Mouse (Mus musculus) embryonic facial prominence, embryonic 15.5 days (tissue): Measurements from ENCODE around the gene Raver1. TPM values are rescaled to one million over a fixed set of nuclear protein-coding genes. Genes with fewer than 3 reads are reported as not detected.
A peak's percentile ranks its signal among the peaks of the same experiment; 100 is the strongest.
"Not testable (repeated sequence)": the region's sequence is repeated elsewhere in the genome, so short reads cannot be mapped to it uniquely, and the experiment has no call there.

Experiments
- ATAC-seq: fragments of 200-750 bp; cut with Nextera tagmentation; 2 replicates; pipeline ENCODE4 v1.8.0; 2017; ENCODE audit warnings: low read depth, moderate TSS enrichment; ENCODE audit not compliant: insufficient number of reproducible peaks, low FRiP score, low TSS enrichment
- H3K27ac ChIP-seq: fragments of 300-500 bp; sonication (generic); replicated peaks from 2 replicates; pipeline ENCODE4 v1.5.1; 2015; ENCODE audit warnings: mild to moderate bottlenecking, inconsistent platforms
- H3K27me3 ChIP-seq: fragments of 300-500 bp; sonication (generic); 2 replicates; pipeline ENCODE4 v1.6.1; 2015; ENCODE audit warnings: inconsistent platforms
- H3K36me3 ChIP-seq: fragments of 300-500 bp; sonication (generic); 2 replicates; pipeline ENCODE4 v1.6.1; 2015; ENCODE audit warnings: mild to moderate bottlenecking, inconsistent platforms
- H3K4me1 ChIP-seq: fragments of 300-500 bp; sonication (generic); 2 replicates; pipeline ENCODE4 v1.6.1; 2015; ENCODE audit warnings: inconsistent platforms
- H3K4me2 ChIP-seq: fragments of 300-500 bp; sonication (generic); replicated peaks from 2 replicates; pipeline ENCODE4 v1.6.1; 2015; ENCODE audit warnings: mild to moderate bottlenecking, inconsistent platforms
- H3K4me3 ChIP-seq: fragments of 300-500 bp; sonication (generic); replicated peaks from 2 replicates; pipeline ENCODE4 v1.5.1; 2015; ENCODE audit warnings: mild to moderate bottlenecking, inconsistent platforms
- H3K9ac ChIP-seq: fragments of 300-500 bp; sonication (generic); 2 replicates; pipeline ENCODE4 v1.6.1; 2015; ENCODE audit warnings: inconsistent platforms
- H3K9me3 ChIP-seq: fragments of 300-500 bp; sonication (generic); replicated peaks from 2 replicates; pipeline ENCODE4 v1.6.1; 2016; ENCODE audit warnings: inconsistent platforms
- whole genome bisulfite sequencing: fragments of 180-500 bp; shearing (Covaris S2); methylation state at CpG from one replicate; pipeline ENCODE4 v1.1.7; 2015; 5-methylcytosine and 5-hydroxymethylcytosine counted together
- polyA plus RNA-seq: library from polyadenylated mRNA; unstranded; fragments of >200 nt; fragmentation: Nextera tagmentation; extraction: Ambion mirVana; gene quantifications from 2 replicates; pipeline ENCODE4 v1.2.1, GENCODE M21; 2015

Raver1 gene
- polyA plus RNA-seq, 1 experiment from 2014 or later = 65.8 TPM

DNA sequence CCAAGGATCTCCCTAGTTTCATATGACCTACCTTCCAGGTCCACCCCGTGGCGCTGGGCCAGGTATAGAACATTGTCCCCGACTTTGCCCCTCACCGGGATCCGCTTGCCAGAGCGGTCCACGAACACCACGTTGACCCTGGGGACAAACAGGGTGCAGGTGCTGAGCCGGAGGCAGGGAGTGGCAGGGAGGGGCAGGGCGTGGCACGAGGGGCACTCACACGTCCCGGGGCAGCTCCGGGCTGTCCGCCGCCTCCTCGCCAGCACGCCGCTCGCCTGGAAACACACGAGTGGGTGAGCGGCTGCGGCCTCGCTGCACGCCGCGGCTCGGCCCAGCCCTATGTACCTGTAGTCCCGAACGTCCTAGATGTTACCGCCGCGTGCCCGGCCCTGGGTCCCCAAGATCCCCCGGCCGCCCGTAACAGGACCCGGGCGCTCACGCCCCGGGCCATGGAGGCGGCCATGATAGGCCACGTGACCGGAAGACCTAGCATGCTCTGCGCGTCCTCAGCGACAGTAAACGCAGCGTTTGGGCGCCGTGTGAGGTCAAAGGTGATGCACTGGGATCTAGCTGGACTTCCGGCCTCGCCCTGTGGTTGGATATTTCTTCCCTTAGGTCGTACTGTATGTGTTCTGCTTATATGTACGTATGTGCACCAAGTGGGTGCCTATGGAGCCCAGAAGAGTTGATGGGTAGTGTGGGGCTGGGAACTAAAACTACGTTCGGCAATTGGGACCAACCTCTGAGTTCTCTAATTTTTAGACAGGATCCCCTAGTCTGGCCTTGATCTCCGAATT lies 18.6 kb downstream of the Raver1 start, which contains the start of the genes Gm49373 and Fdx1l:
TSS of gene Gm49373 (minus strand) at position 53 of the 797 bp plus-strand sequence.
TSS of gene Fdx1l (minus strand) at position 571 of the 797 bp plus-strand sequence.
- Histone ChIP-seq H3K9ac (peak within 1 kb of the TSS; percentile 80), H3K4me3 (peak within 1 kb of the TSS; percentile 93), H3K36me3 (peaks cover 45% of the 10 kb centered on the region), H3K27me3 (no peaks in the 10 kb centered on the region), H3K27ac (peak within 1 kb of the TSS; percentile 73), H3K4me1 (peaks cover 15% of the 10 kb centered on the region), H3K9me3 (no peaks in the 10 kb centered on the region), H3K4me2 (peak within 1 kb of the TSS; percentile 85)
- peak; percentile 91 for ATAC-seq
- 2% methylated on average over 58 of the region's 58 CpGs for WGBS

DNA sequence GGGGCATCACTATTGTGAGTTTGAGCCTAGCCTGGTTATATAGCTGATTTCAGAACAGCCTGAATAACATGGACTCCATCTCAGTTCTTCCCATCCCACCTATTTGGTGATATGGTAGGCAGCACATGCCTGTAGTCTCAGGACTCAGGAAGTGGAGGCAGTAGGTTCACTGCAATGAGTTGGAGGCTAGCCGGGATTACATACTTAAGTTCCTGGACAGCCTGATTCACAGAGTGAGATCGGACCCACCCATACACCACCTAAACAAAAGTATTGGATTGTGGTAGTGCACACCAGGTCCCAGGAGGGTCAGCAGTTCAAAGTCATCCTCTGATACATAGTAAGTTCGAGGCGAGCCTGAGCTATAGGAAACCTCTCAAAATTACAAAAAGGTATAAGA lies 19.2 kb downstream of the Raver1 start:
- 11% methylated on average over 4 of the region's 4 CpGs for WGBS
- peak overlapping the region; percentile 93 for H3K4me3 ChIP-seq
- peaks cover 42% of the 10 kb centered on the region for H3K36me3 ChIP-seq
- no peaks in the 10 kb centered on the region for H3K9me3 ChIP-seq
- H3K27ac ChIP-seq = no peak overlapping the region
- peak overlapping the region; percentile 85 for H3K4me2 ChIP-seq
- peaks cover 15% of the 10 kb centered on the region for H3K4me1 ChIP-seq
- no peak for ATAC-seq
- H3K27me3 ChIP-seq = no peaks in the 10 kb centered on the region
- H3K9ac ChIP-seq = peak overlapping the region; percentile 80

DNA sequence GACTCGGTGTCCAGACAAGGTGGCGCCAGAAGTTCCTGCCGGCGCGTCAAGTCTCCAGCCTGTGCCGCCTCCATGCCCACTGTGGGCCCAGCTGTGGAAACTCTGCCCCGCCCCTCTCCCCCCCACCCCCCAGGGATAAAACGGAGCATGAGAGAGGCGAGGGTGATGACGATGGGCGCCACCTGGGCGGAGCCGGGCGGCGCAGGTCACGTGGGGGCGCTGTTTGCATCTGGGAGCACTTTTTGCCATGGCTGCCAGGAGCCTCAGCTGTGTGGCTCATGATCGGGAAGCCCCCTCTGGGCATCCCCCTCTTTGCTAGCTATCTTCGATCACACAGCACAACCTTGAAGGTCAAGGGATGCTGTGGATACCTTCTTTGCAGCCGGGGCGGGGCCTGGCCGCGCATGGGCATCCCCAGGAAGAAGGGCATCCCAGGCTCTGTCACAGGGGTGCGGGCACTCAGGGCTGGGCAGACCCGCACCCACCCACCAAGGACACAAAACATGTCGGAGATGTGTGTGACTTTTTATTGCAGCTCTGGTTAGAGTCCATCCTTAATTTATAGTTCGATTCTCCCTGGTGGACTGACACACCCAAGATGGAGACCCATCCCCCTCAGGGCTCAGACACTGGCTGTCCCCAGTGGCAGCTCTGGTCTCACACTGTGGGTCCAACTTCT lies 24.7 kb downstream of the Raver1 start, which contains the start of gene Zglp1:
TSS of gene Zglp1 (minus strand) at position 88 of the 679 bp plus-strand sequence.
- peaks cover 44% of the 10 kb centered on the region for H3K36me3 ChIP-seq
- 87% methylated on average over 27 of the region's 27 CpGs for WGBS
- H3K4me2 ChIP-seq = no peak within 1 kb of the TSS
- no peaks in the 10 kb centered on the region for H3K27me3 ChIP-seq
- no peak for ATAC-seq
- no peak within 1 kb of the TSS for H3K27ac ChIP-seq
- H3K9ac ChIP-seq = no peak within 1 kb of the TSS
- no peak within 1 kb of the TSS for H3K4me3 ChIP-seq
- H3K9me3 ChIP-seq = no peaks in the 10 kb centered on the region
- peaks cover 4% of the 10 kb centered on the region; the same call in 1 of the 2 replicates for H3K4me1 ChIP-seq

DNA sequence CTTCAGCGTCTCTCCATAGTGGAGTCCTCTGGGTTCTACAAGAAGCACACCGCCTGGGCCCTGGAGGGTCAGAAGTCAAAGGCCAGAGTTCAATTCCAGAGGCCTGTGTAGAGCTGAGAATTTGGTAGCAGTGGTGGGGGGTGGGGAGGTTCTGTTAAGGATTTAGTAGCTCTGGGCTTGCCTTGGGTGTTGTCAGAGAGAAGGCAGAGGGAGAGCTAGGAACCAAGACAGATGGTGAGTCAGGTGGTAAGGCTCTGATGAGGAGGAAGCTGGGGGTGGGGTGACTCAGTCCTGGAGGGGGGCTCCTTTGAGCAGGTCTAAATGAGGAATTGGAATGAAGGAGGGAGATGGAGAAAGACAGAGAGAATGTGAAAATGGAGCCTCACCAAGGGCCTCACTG lies 28.9 kb downstream of the Raver1 start:
- no peaks in the 10 kb centered on the region for H3K27me3 ChIP-seq
- no peak overlapping the region for H3K9ac ChIP-seq
- no peaks in the 10 kb centered on the region for H3K9me3 ChIP-seq
- H3K4me1 ChIP-seq = no peaks in the 10 kb centered on the region
- H3K36me3 ChIP-seq = peaks cover 39% of the 10 kb centered on the region
- ATAC-seq = no peak
- no peak overlapping the region for H3K4me2 ChIP-seq
- no peak overlapping the region for H3K4me3 ChIP-seq
- 76% methylated on average over 2 of the region's 2 CpGs for WGBS
- H3K27ac ChIP-seq = no peak overlapping the region

DNA sequence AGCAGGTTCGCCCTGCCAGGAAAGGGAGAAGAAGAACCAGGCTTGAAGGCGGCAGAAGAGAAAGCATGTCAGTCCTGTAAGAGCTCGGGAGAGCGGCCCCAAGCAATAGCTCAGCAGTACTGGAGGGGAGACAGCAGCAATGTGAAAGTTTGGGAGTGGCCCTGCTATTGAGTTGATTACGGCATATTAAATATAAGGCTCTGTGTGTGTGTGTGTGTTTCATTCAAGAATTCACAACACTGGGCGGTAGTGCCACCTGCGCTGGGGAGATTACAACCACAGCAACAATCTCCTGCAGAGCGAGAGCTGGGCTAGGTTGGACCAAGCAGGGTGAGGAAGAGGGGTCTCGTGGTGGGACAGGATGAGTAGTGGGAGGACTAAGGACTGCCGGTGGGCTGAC lies 40.2 kb downstream of the Raver1 start:
- WGBS = 63% methylated on average over 10 of the region's 10 CpGs

DNA sequence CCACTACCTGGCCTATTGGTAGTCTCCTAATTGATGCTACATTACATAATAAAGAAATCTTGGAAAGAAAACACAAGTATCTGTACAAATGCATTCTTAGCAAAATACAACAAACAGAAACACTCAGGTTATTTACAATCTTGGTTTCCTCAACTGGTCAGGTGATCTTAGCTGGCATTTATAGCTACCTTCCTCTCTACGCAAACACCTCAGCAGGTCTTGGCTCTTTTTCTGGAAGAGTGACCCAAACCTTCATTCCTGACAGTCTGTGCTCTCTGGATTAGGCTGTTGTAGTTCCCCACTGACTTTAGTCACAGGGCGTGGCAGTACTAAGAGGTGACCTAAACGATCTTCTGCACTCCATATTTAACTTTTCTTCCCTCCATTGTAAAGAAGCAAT lies 46.6 kb downstream of the Raver1 start:
- ATAC-seq = no peak
- Histone ChIP-seq H3K9ac (no peak overlapping the region), H3K36me3 (no peaks in the 10 kb centered on the region), H3K4me2 (no peak overlapping the region), H3K27ac (no peak overlapping the region), H3K4me3 (no peak overlapping the region), H3K27me3 (peaks cover 5% of the 10 kb centered on the region; the same call in 1 of the 2 replicates), H3K9me3 (no peaks in the 10 kb centered on the region), H3K4me1 (no peaks in the 10 kb centered on the region)
- WGBS = 78% methylated on average over 3 of the region's 3 CpGs

More for the DNA sequence above, 40.2 kb downstream of the Raver1 start:
- Histone ChIP-seq H3K4me3 (no peak overlapping the region), H3K36me3 (no peaks in the 10 kb centered on the region), H3K9me3 (no peaks in the 10 kb centered on the region), H3K4me1 (no peaks in the 10 kb centered on the region), H3K4me2 (no peak overlapping the region), H3K27ac (no peak overlapping the region), H3K9ac (no peak overlapping the region), H3K27me3 (no peaks in the 10 kb centered on the region)
- ATAC-seq = no peak

DNA sequence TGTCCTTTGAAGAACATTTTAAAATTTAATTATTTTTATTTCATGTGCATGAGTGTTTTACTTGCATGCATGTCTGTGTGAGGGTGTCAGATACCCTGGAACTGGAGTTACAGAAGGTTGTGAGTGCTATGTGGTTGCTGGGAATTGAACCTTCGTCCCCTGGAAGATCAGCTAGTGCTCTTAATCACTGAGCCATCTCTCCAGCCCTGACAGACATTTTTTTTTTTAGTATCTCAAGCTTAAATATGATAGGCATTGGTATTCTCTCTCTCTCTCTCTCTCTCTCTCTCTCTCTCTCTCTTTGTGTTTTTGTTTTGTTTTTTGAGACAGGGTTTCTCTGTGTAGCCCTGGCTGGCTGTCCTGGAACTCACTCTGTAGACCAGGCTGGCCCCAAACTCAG lies 47.0 kb downstream of the Raver1 start:
- H3K4me1 ChIP-seq, H3K36me3 ChIP-seq, H3K4me3 ChIP-seq, H3K27ac ChIP-seq, H3K4me2 ChIP-seq, H3K9me3 ChIP-seq, H3K9ac ChIP-seq, ATAC-seq, H3K27me3 ChIP-seq: not testable (repeated sequence)
- 61% methylated on average over 1 of the region's 1 CpGs for WGBS

DNA sequence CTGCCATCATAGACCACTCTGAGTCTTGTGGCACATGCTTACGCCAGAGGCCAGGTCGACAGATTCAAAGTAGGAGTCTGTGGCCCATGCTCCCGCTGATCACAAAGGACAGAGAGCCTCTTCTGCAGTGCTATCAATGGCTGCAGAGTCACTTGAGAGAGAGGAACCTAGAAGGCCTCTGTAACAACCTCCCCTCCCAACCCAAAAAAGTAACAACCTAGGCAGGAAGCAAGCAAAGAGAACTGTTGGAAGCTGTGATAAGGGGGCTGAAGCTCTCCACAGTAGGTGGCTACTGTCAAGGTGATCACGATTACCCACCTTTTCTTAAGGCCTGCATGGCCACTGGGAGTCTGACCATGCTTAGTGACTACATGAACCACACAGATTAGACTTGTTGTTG lies 48.2 kb downstream of the Raver1 start:
- H3K9me3 ChIP-seq = no peaks in the 10 kb centered on the region
- no peak for ATAC-seq
- no peak overlapping the region for H3K4me2 ChIP-seq
- no peak overlapping the region for H3K27ac ChIP-seq
- H3K4me3 ChIP-seq = no peak overlapping the region
- WGBS = 81% methylated on average over 4 of the region's 4 CpGs
- H3K27me3 ChIP-seq = peaks cover 21% of the 10 kb centered on the region
- H3K9ac ChIP-seq = no peak overlapping the region
- H3K4me1 ChIP-seq = no peaks in the 10 kb centered on the region
- H3K36me3 ChIP-seq = no peaks in the 10 kb centered on the region

DNA sequence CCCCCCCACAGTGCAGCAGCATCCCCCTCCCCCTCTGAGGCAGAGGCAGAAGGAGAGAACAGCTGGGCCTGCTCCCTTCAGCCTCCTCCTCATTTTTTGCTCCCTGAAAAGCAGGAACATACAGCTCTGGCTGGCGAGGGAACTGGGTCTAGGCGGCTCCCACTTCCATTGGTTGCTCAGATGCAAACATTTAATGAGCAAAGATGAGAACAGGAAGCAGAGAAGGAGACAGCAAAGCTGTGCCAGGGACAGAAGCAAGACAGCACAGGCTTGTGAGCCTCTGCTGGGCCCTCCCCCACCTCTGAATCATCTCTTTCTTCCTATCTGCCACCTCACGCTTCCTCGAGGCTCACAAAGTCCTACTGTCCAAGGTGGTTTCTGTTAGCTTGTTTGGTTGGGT lies 50.5 kb downstream of the Raver1 start:
- no peak for ATAC-seq
- Histone ChIP-seq H3K36me3 (no peaks in the 10 kb centered on the region), H3K27me3 (peaks cover 43% of the 10 kb centered on the region), H3K27ac (no peak overlapping the region), H3K4me2 (no peak overlapping the region), H3K9me3 (no peaks in the 10 kb centered on the region), H3K4me1 (peaks cover 15% of the 10 kb centered on the region), H3K9ac (no peak overlapping the region), H3K4me3 (no peak overlapping the region)
- 28% methylated on average over 4 of the region's 4 CpGs for whole genome bisulfite sequencing

DNA sequence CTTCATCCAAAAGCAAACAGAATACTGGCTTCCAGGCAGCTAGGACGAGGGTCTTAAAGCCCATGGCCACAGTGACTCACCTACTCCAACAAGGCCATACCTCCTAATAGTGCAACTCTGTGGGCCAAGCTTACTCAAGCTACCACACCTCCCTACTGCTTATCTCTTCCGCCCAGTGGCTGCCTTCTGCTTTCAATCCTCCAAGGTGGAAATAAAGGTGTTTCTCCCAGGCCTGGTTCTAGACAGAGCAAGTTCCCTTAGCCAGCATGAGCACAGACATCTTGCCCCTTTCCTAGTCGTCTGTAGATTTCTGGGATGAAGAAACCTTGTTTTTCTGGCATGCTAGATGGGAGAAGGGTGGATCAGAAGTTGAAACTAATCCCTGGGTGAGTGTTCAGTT lies 52.0 kb downstream of the Raver1 start:
- no peaks in the 10 kb centered on the region for H3K36me3 ChIP-seq
- H3K9me3 ChIP-seq = no peaks in the 10 kb centered on the region
- WGBS = 61% methylated on average over 3 of the region's 3 CpGs
- H3K4me3 ChIP-seq = no peak overlapping the region
- no peak overlapping the region for H3K4me2 ChIP-seq
- no peak for ATAC-seq
- peaks cover 58% of the 10 kb centered on the region for H3K27me3 ChIP-seq
- H3K4me1 ChIP-seq = peaks cover 19% of the 10 kb centered on the region
- H3K27ac ChIP-seq = no peak overlapping the region
- H3K9ac ChIP-seq = no peak overlapping the region

DNA sequence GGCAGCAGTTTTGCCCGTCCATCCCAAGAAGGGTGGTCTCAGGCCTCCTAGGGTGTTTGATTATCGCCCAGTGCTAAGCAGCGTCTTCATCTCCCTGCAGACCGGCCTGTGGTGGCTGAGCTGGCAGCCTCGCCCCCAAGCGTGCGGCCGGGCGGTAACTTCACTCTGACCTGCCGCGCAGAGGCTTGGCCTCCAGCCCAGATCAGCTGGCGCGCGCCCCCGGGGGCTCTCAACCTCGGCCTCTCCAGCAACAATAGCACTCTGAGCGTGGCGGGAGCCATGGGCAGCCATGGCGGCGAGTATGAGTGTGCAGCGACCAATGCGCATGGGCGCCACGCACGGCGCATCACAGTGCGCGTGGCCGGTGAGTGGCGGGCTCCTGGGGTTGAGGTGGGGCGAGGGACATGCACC lies 54.3 kb downstream of the Raver1 start:
- 1% methylated on average over 31 of the region's 31 CpGs for WGBS
- Histone ChIP-seq H3K9ac (no peak overlapping the region), H3K4me2 (peak overlapping the region; percentile 72), H3K4me3 (peak overlapping the region; percentile 40), H3K36me3 (no peaks in the 10 kb centered on the region), H3K9me3 (no peaks in the 10 kb centered on the region), H3K27ac (no peak overlapping the region), H3K27me3 (peaks cover 80% of the 10 kb centered on the region), H3K4me1 (peaks cover 35% of the 10 kb centered on the region)
- ATAC-seq = no peak; the same call in 1 of the 2 replicates
